Mouse (Mus musculus): Measurements from ENCODE around the gene Cox7b2. TPM values are rescaled to one million over a fixed set of nuclear protein-coding genes. Genes with fewer than 3 reads are reported as not detected.

The Cox7b2 gene
- polyA plus RNA-seq, 1 experiment from 2014 or later = 1.3 TPM

GRCm38 (mm10) chr5:71440174-71440573 is 107.8 kb downstream of the Cox7b2 start:
- H3K27ac ChIP-seq = no peak overlapping the region
- no peaks in the 10 kb centered on the region for H3K27me3 ChIP-seq (ENCODE audit: control insufficient read depth, insufficient read depth, low read length)
- ATAC-seq (ENCODE audit: low FRiP score) (no peak), DNase-seq (ENCODE audit: low spot score) (no peak)
- H3K4me1 ChIP-seq (replicated peaks; ENCODE audit: control insufficient read depth, insufficient read depth, low read length) = no peaks in the 10 kb centered on the region
- 55% methylated on average over 6 of the region's 6 CpGs for WGBS
- no peak overlapping the region for H3K4me2 ChIP-seq (replicated peaks)
- no peak overlapping the region for H3K4me3 ChIP-seq (replicated peaks; ENCODE audit: low read length)
- no peaks in the 10 kb centered on the region for H3K36me3 ChIP-seq (replicated peaks; ENCODE audit: control insufficient read depth, insufficient read depth)
- no peak overlapping the region for H3K9ac ChIP-seq
- no peaks in the 10 kb centered on the region for H3K9me3 ChIP-seq (ENCODE audit: control insufficient read depth, low read length)

Other genes with a start within 250 kb of the Cox7b2 start
- 26.2 and 31.1 TPM in 2 replicates for gene Gabrb1, start 109.9 kb upstream of the Cox7b2 start, polyA plus RNA-seq (2014; fragmentation: Nextera tagmentation; extraction: Ambion mirVana)
- gene Gabra4, start 110.1 kb upstream of the Cox7b2 start, polyA plus RNA-seq (2014; fragmentation: Nextera tagmentation; extraction: Ambion mirVana) = 16.3 and 18.7 TPM in 2 replicates

All from hindbrain, embryonic 14.5 days (tissue).